Mouse (Mus musculus) heart, postnatal 0 days (tissue): Measurements from ENCODE around the gene Gdf5.

ENCODE experiments used
- CTCF ChIP-seq: IDR thresholded peaks from 2 replicates; pipeline ENCODE4 v1.5.1; 2016; ENCODE audit warnings: antibody characterized with exemption, control low read depth, low read depth
- EP300 ChIP-seq: IDR thresholded peaks from 2 replicates; pipeline ENCODE4 v1.6.1; 2016; ENCODE audit warnings: antibody characterized with exemption, low read depth

DNA sequence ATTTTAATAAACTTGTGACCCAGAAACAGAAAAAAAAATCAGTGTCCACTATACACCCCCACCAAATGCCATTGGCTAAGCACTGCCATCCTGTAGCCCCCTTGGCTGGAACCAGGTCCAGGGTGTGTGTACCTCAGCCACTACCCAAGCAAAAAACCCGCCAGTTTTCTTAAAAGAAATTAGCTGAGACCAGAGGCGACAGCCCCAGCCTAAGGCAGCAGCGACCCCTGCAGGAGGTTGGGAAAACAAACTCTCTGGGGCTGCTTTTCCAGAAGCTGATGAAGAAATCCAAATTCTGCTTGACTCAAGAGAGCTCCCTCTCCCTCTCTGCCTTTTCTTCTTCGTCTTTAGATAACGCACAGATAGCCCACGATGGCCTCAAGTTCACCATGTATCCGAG, 902 bp upstream of the Gdf5 start:
- TF ChIP-seq CTCF (peak; percentile 76), EP300 (no peak)
